Mouse (Mus musculus) CD4-positive helper T cell, adult 2 months (primary cell): ENCODE results near the gene Kcne3.

ENCODE experiments used
- DNase-seq: peaks from one replicate; pipeline ENCODE4 v3.0.0-alpha.2; 2012; ENCODE audit warnings: low read depth, missing footprints, low spot score

Gene Kcne3

GRCm38 (mm10) chr7:100181614-100182013 is 5.3 kb downstream of the Kcne3 start:
- no peak for DNase-seq

DNA sequence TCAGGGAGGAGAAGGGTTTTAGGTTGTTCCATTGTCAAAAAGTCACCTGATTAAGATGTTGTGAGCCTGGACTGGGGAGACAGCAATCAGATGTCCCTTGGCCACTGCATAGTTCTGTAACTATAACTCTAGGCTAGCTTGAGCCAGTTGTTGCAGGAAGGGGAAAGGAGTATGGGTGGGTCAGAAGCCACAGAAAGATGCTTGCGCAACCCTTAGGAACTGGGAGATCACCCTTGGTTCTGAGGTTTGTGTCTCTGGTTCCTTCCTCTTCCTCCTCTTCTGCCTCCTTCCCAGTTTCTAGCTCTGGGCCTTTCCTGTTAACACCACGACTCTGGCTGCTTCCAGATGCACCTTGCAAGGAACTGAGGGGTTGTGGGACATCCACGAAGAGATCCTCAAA is 6.1 kb downstream of the Kcne3 start:
- DNase-seq = no peak

- peak; percentile 12 for DNase-seq
Observed at GRCm38 (mm10) chr7:100187601-100188000, 11.3 kb downstream of the Kcne3 start.

- DNase-seq = no peak
Observed at GRCm38 (mm10) chr7:100190167-100190566, 13.9 kb downstream of the Kcne3 start.

DNA sequence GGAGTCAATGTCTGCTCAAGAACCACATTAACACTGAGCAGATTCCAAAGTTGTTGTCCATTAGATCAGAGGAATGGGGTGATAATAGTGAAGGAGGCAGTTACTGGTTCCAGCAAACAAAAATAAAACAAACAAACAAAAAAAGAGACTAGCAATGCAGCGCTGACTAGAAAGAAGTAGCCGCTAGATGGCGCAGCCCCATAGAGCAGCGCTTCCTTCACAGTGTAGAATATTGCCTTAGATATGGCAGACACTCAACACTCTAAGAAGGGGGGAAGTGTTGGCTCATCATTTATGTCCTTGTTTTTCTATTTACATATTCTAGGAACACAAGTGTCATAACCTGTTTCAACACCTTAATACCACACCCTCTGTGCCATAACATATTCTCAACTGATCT is 14.5 kb downstream of the Kcne3 start:
- DNase-seq = peak; percentile 56

- DNase-seq = no peak
Observed at GRCm38 (mm10) chr7:100201191-100201590, 24.9 kb downstream of the Kcne3 start.

GRCm38 (mm10) chr7:100203616-100204015 is 27.3 kb downstream of the Kcne3 start:
- no peak for DNase-seq

DNA sequence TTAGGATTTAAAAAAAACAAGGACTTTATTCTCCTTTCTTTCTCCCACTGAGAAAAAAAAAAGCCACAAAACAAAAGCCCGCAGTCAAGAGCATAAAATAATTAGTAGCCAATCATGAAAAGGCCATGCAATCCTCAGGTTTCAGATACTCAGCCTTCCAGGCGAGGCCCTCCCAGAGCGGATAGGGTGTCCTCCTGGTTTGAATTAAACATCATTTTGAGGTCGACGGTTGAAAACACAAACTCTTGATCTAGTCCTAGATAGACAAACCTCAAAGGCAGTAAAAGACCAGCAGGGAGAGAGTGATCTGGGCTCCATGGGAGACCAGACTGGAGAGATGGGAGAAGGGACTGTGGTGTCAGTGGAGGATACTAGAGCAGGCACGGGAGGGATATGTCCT is 28.6 kb downstream of the Kcne3 start:
- no peak for DNase-seq

GRCm38 (mm10) chr7:100206144-100206543 is 29.8 kb downstream of the Kcne3 start:
- DNase-seq = no peak

DNA sequence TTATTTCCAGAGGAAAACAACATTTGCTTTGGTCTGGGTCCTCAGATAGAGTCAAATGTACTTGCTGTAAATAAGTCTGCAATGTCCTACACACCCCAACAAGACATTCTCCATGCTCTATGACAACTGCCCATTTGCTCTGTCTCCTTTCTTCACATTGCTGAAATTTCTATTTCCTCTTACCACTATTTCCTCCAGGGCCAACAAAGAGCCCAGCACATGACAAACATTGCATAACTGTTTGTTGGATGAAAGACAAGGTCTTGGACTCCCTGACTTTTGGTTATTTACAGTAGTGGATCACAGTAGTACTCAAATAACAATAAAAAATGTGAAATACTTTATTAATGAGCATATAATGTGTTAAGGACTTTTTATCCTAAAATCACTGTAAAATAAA is 31.6 kb downstream of the Kcne3 start:
- no peak for DNase-seq

DNA sequence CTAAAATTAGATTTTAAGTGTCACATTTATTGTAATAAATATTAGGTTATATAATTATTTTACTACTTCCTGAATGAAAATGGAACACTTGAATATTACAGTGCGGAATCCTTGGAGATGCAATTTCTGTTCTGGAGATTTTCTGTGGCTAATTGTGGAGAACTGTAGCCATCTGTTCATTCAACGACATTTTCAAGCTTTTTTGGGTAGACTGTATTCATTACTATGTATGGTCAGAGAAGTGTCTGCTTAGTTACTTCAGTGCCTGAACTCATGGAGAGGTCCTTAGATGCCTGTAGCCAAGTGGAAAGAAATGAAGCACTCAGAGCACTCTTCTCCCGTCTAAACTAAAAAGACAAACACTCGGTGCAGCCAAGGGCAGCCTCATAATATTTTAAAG is 38.0 kb downstream of the Kcne3 start:
- no peak for DNase-seq

DNA sequence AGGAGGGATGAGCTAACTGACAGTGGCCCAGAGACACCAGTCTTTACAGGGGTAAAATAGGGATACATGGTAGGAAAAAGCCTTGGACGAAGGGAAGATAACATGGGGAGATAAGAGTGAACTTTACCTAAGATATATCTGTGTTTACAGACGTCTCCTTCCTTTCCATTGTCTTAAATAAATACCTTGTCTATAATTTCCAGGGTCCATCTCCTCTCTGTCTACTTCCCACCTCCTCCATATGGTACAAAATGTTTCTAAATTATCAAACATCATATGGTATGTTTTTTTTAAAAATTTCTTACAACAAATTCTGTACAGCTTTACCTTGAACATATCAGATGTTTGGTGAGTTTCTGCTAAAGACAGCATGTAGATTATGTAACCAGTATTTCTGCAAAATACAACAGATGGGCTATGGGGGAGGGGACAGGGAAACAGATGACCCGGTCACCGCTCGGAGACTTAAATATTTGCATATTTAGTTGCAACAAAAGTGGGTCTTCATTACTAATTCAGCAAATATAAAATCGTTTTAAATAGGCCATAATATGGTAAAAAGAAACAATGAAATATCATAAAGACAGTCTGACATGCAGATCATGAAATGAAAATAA is 38.9 kb downstream of the Kcne3 start:
- no peak for DNase-seq

DNA sequence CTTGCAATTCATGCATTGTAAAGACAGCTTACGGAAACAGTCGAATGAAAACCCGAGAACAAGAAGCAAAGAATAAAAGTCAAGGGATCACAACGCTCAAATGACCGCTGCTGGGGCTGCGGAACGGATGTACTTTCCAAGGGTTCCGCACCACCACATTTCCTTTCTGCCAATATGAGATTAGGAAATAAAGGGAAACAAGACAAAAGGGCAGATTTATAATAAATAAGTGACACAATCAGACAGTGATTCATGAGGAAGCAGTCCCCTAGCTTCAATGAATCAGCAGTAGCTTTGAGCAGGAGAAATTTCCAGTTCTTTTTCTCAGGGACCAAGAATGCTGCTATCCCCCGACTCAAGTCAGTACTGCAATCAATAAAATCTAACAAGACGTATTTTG is 39.7 kb downstream of the Kcne3 start:
- no peak for DNase-seq

DNA sequence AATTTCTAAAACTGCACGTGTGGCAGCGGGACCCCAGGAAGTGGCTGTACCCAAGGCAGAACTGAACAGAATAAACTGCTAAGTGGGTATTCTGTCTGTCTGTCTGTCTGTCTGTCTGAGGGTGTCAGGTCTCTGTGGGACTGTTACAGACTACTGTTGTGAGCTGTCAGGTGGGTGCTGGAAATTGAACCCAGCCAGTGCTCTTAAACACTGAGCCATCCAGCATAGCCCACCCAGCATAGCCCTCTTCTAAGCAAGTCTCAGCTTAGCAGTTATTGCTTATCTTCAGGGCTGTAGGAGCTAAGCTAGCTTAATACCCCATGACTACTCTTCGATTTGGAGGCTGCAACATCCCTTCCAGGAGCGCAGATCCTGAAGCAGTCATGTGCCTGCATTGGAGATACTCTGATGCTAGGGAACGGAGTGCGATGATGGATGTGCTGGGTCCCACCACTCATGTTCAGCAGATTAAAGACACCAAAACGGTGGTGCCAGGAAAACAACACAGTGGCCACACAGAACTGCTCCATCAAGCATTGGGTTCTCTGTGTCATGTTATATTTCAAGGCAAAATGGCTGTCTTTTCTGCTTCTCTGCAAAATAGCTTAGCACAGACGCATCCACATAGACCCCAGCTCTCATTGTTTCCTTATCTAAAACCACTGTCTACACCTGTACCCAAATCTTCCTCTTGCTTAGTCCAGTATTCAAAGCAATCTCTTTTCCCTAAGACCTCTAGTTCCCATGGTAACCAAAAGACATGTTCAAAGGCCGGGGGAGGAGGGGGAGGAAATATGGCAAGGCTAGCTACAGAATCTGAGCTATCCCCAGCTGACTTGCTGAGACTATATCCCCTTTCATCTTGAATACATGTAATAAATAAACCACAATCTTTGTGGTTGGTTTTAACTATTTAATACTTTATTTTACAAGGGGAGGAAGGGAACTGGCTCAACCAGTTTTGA is 40.6 kb downstream of the Kcne3 start:
- DNase-seq = no peak

GRCm38 (mm10) chr7:100227158-100227875 is 51.0 kb downstream of the Kcne3 start, which contains the start of gene Pgm2l1:
Pgm2l1 (plus strand) TSS chr7:100227394.
- peak; percentile 95 for DNase-seq

DNA sequence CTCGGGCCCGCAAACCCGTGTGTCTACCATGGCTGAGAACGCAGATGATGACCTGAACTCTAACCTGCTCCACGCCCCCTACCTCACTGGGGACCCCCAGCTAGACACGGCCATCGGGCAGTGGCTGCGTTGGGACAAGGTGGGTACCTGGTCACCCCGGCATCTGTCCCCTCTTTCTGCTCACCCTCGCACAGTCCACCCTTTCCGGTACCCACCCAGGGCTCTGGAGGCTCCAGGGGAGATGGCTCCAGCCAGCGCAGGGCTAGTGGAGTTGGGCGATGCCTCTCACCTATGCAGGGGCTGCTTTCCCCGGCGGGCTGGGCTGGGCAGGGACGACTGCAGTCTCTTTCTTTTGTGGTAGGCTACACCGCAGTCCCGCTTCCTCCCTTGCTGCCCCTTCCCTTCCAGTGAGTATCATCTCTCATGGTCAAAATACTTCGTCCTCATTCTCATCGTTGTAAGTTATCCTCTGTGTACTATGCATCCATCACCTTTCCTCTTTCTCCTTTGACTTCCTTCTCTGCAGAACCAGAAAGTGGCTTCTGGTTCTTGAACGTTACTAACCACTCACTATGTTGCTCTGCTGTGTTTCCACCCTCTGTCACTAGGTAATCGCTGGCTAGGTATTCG is 51.7 kb downstream of the Kcne3 start:
- peak; percentile 44 for DNase-seq

- DNase-seq = peak; percentile 35
Observed at GRCm38 (mm10) chr7:100228957-100229356, 52.7 kb downstream of the Kcne3 start.

DNA sequence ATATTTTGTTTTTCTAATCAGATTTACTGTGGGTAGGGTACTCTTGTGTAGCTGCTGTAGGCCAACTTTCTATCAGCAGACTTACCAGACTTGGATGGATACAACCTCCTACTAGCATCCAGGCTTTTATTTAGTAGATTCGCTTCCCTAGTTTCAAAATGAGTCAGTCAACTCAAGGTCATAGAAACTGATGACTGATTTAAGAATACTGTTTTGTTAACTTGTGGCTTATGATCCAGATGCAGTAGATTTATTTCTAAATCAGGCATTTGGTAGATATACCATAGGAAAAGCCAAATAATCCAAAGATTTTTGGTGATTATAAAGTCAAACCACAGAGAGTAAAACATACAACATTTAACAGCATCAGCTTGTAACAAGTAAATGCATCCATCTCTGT is 54.3 kb downstream of the Kcne3 start:
- no peak for DNase-seq

DNA sequence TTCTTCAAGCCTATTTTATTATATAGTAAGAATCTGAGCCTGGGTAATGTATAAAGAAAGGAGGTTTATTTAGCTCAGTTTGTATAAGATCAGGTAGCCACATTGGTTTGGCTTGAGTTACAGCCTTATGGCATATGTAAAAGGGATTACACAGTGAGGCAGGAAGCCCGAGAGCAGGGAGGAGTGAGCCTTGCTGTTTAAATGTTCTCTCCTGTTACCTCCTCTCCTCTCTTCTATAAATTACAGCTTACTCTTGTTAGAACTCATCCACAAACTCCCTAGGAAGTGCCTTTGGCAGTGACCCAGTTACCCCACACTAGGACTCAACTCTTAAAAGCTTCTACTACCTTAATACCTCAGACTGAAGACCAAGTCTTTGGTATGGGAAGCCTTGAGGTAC is 55.4 kb downstream of the Kcne3 start:
- no peak for DNase-seq

DNA sequence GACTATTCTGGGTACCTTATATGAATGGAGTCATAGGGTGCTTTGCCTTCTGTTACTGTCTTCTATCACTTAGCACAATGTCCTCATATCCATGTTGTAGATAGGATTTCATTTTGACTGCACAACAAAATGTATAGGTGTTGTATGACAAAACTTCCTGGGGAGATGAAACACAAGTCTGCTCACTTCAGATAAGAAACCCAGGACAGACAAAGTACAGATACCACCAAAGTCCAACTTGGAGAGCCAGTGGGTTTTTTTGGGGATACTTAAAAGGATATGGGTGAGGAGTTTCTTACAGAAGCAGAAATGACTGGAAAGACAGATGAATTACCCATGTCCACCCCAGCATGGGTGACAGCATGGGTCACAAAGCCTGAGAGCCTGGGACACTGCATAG is 57.4 kb downstream of the Kcne3 start:
- DNase-seq = no peak
